Mouse (Mus musculus): ENCODE measurements around the gene Hspa8. TPM values are rescaled to one million over a fixed set of nuclear protein-coding genes. Genes with fewer than 3 reads are reported as not detected.
"Not testable (repeated sequence)": the region's sequence is repeated elsewhere in the genome, so short reads cannot be mapped to it uniquely, and the experiment has no call there.

Hspa8 gene
- total and polyA plus RNA-seq, 2 experiments from 2014 or later, result 2,499 to 4,346 TPM

GRCm38 (mm10) chr9:40781726-40782581, 18.8 kb upstream of the Hspa8 start:
- no peak for TF ChIP-seq CTCF (IDR thresholded peaks at IDR 0.05)
- ATAC-seq (ENCODE audit: low FRiP score), result no peak
- Histone ChIP-seq H3K36me3 (ENCODE audit: insufficient read depth, low read length) (peaks cover 4% of the 10 kb centered on the region; the same call in 1 of the 2 replicates), H3K4me1 (ENCODE audit: insufficient read depth, low read length) (0 out of 2 replicates have a peak, but pooled peaks cover 9% of the 10 kb centered on the region), H3K27me3 (ENCODE audit: insufficient read depth, low read length) (no peaks in the 10 kb centered on the region), H3K27ac (ENCODE audit: low read depth, low read length) (no peak overlapping the region), H3K4me2 (ENCODE audit: low read depth, low read length, poor library complexity, severe bottlenecking) (no peak overlapping the region), H3K4me3 (ENCODE audit: low read depth, low read length) (no peak overlapping the region), H3K9me3 (ENCODE audit: low read length) (no peaks in the 10 kb centered on the region), H3K9ac (replicated peaks; ENCODE audit: low read length, poor library complexity, severe bottlenecking) (0 out of 2 replicates have a peak overlapping the region, but pooled peaks have one; percentile 13)
- 40% methylated on average over 26 of the region's 26 CpGs for WGBS
- DNase-seq (ENCODE audit: low spot score), result no peak

GRCm38 (mm10) chr9:40783641-40784373, 17.0 kb upstream of the Hspa8 start:
- Histone ChIP-seq H3K4me3 (ENCODE audit: low read depth, low read length) (no peak overlapping the region), H3K4me1 (ENCODE audit: insufficient read depth, low read length) (0 out of 2 replicates have a peak, but pooled peaks cover 9% of the 10 kb centered on the region), H3K36me3 (ENCODE audit: insufficient read depth, low read length) (peaks cover 4% of the 10 kb centered on the region; the same call in 1 of the 2 replicates), H3K27me3 (ENCODE audit: insufficient read depth, low read length) (no peaks in the 10 kb centered on the region), H3K9me3 (ENCODE audit: low read length) (no peaks in the 10 kb centered on the region), H3K4me2 (ENCODE audit: low read depth, low read length, poor library complexity, severe bottlenecking) (no peak overlapping the region), H3K27ac (ENCODE audit: low read depth, low read length) (peak overlapping the region; percentile 64), H3K9ac (replicated peaks; ENCODE audit: low read length, poor library complexity, severe bottlenecking) (no peak overlapping the region)
- whole genome bisulfite sequencing, result 20% methylated on average over 13 of the region's 13 CpGs
- peak; percentile 34 for DNase-seq (ENCODE audit: low spot score)
- TF ChIP-seq CTCF (IDR thresholded peaks at IDR 0.05), result no peak
- ATAC-seq (ENCODE audit: low FRiP score), result no peak

GRCm38 (mm10) chr9:40784374-40784967, 16.3 kb upstream of the Hspa8 start:
- Histone ChIP-seq H3K9me3 (ENCODE audit: low read length) (no peaks in the 10 kb centered on the region), H3K4me2 (ENCODE audit: low read depth, low read length, poor library complexity, severe bottlenecking) (no peak overlapping the region), H3K4me3 (ENCODE audit: low read depth, low read length) (no peak overlapping the region), H3K27ac (ENCODE audit: low read depth, low read length) (peak overlapping the region; percentile 64), H3K27me3 (ENCODE audit: insufficient read depth, low read length) (no peaks in the 10 kb centered on the region), H3K36me3 (ENCODE audit: insufficient read depth, low read length) (peaks cover 4% of the 10 kb centered on the region; the same call in 1 of the 2 replicates), H3K4me1 (ENCODE audit: insufficient read depth, low read length) (0 out of 2 replicates have a peak, but pooled peaks cover 9% of the 10 kb centered on the region), H3K9ac (replicated peaks; ENCODE audit: low read length, poor library complexity, severe bottlenecking) (0 out of 2 replicates have a peak overlapping the region, but pooled peaks have one; percentile 39)
- DNase-seq (ENCODE audit: low spot score) (peak; percentile 68), ATAC-seq (ENCODE audit: low FRiP score) (0 out of 2 replicates have a peak, but pooled peaks have one; percentile 58)
- no peak for TF ChIP-seq CTCF (IDR thresholded peaks at IDR 0.05)
- 9% methylated on average over 9 of the region's 9 CpGs for WGBS

- Histone ChIP-seq H3K4me3 (ENCODE audit: low read depth, low read length) (no peak overlapping the region), H3K4me1 (ENCODE audit: insufficient read depth, low read length) (0 out of 2 replicates have a peak, but pooled peaks cover 9% of the 10 kb centered on the region), H3K9ac (replicated peaks; ENCODE audit: low read length, poor library complexity, severe bottlenecking) (no peak overlapping the region), H3K27ac (ENCODE audit: low read depth, low read length) (peak overlapping the region; percentile 67), H3K9me3 (ENCODE audit: low read length) (no peaks in the 10 kb centered on the region), H3K36me3 (ENCODE audit: insufficient read depth, low read length) (peaks cover 4% of the 10 kb centered on the region; the same call in 1 of the 2 replicates), H3K4me2 (ENCODE audit: low read depth, low read length, poor library complexity, severe bottlenecking) (no peak overlapping the region), H3K27me3 (ENCODE audit: insufficient read depth, low read length) (no peaks in the 10 kb centered on the region)
- WGBS, result 25% methylated on average over 6 of the region's 6 CpGs
- ATAC-seq (ENCODE audit: low FRiP score), result no peak
- no peak for DNase-seq (ENCODE audit: low spot score)
- no peak for TF ChIP-seq CTCF (IDR thresholded peaks at IDR 0.05)
Measured at GRCm38 (mm10) chr9:40785452-40785851, 15.3 kb upstream of the Hspa8 start.

GRCm38 (mm10) chr9:40786820-40787219, 14.0 kb upstream of the Hspa8 start:
- not testable (repeated sequence) for ATAC-seq (ENCODE audit: low FRiP score); H3K27me3 ChIP-seq (ENCODE audit: insufficient read depth, low read length); H3K4me3 ChIP-seq (ENCODE audit: low read depth, low read length); H3K4me1 ChIP-seq (ENCODE audit: insufficient read depth, low read length); H3K9me3 ChIP-seq (ENCODE audit: low read length); H3K36me3 ChIP-seq (ENCODE audit: insufficient read depth, low read length); DNase-seq (ENCODE audit: low spot score); H3K9ac ChIP-seq (replicated peaks; ENCODE audit: low read length, poor library complexity, severe bottlenecking); H3K27ac ChIP-seq (ENCODE audit: low read depth, low read length); H3K4me2 ChIP-seq (ENCODE audit: low read depth, low read length, poor library complexity, severe bottlenecking)
- 98% methylated on average over 6 of the region's 6 CpGs for WGBS
